Mouse (Mus musculus) stomach, postnatal 0 days (tissue): ENCODE data around the gene Gm12184.

Experiments
- CTCF ChIP-seq: IDR thresholded peaks from 2 replicates; pipeline ENCODE4 v1.5.1; 2016; ENCODE audit warnings: antibody characterized with exemption, low read depth, mild to moderate bottlenecking, moderate library complexity
- EP300 ChIP-seq: optimal IDR thresholded peaks from 2 replicates; pipeline ENCODE3; 2016; ENCODE audit warnings: antibody characterized with exemption

DNA sequence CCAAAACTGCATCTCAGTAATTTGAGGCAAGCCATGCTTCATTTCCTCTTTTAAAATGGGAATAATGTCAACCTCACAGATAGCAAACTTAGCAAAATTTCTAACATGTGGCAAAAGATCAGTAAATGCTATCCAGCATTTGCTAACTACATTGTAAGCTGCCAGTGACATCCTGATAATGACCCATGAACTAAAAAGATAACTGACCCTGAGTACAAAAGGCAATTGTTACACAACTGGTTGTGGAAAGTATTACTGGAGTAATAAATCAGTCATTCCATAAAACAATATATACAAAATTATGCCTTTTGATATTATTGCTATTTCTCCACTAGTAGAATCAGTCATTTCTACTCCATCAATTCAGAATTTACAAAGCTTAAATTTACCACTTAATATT lies 12.7 kb downstream of the Gm12184 start:
- no peak for TF ChIP-seq CTCF
- TF ChIP-seq EP300: no peak
